Mouse (Mus musculus) megakaryocyte-erythroid progenitor cell, adult 5 weeks (primary cell): ENCODE results near the gene Sema6c. TPM values are rescaled to one million over a fixed set of nuclear protein-coding genes. Genes with fewer than 3 reads are reported as not detected.

ENCODE experiments used
- polyA plus RNA-seq: library from polyadenylated mRNA; stranded (reverse); fragments of >175 nt; gene quantifications from 2 replicates; pipeline ENCODE4 v1.2.3, GENCODE M21; 2012

Sema6c gene
- 6.5 and 7.1 TPM in 2 replicates for polyA plus RNA-seq

DNA sequence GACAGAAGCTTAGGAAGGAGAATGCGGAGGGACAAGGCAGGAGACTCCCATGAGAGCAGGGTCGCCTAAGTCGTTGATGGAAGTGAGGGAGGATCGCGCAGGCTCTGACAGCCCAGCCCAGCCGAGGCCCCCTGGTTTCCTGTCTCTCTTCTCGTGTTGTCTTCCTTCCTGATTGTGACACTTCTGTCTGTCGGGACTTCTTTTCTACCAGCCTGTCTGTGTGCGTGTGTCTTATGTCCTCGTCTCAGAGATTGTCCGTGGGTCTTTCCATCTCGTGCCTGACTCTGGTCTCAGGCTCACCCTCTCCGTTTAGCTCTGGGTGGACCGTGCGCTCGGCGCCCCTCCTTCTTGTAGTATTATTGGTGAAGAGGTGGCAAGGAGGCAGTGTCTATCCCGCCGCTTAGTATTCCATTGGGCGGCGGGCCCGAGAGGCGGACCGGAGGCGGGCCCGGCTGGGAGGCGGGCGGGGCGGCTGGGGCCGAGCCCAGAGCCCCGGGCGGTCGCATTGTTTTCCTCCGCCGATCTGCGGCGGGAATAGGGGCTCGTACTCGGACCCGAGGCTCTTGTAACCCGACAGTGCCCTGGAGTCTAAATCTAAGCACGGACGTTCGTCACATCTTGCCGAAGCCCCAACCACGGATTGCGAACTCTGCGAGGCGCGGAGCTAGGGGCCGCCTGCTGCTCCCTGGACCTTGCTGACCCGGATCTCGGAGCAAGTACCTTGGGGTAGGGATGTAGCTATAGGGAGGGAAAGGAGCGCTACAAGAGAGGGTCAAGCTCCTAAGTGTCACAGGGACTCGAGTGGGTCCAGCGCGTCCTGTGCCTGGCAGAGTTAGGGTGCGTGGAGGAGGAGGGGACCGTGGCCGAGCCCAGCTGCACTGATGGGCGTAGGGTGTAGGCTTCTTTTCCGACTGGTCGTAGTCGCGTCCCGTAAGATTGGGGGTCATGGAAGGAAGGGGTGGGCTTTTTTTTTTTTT, at the start of gene Sema6c:
Gene Sema6c (plus strand): TSS at position 471 of the 977 bp plus-strand sequence.

DNA sequence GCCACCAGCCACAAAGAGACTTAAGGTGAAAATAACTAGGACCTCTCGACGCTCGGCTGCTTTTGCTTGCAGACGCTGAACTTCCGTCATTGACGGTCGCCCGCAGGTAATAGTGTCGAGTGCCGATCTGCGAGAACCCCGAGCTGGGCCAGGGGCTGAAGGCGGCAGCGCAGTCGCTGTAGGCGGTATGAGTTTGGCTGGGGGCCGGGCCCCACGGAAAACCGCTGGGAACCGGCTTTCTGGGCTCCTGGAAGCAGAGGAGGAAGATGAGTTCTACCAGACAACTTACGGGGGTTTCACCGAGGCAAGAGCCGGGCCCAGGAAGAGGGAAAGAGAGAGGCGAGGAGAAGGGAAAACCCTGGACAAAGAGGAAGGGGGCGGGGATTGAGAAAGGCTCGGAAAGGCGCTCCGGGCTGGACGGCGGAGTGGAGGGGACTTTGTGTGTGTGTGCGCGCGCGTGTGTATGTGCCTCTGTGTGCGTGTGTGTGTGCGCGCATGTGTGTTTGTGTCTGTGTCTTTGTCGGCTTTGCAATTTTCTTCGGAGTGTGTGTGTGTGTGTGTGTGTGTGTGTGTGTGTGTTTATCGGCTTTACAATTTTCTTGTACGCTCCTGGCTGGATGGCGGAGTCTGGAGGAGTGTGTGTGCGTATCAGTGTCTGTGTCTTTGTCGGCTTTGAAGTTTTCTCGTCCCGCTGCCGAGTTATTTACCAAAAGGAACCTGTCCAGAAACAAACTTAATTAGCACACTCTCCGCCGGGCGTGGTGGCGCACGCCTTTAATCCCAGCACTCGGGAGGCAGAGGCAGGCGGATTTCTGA, 49.1 kb upstream of the Sema6c start, which contains the start of gene Vps72:
Gene Vps72 (plus strand): TSS at position 112 of the 816 bp plus-strand sequence.

DNA sequence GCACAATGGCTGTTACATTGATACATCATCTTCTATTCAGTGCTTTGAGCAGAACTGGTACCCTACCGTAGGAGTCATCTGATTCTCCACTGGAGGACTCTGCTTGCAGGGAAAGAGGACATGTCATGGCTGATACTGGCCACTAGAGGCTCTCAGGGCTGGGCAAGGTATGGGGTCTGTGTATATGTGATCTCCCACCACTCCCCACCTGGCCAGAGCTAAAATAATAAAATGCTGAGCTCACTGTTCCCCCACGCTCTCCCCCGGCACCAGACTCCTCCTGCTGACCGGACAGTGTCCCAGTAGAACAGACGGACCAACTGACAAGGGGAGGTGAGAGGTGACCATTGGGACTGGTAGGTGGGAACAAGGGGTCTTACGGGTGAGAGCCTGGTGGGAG, 36.0 kb upstream of the Sema6c start, which contains the start of gene Tmod4:
Gene Tmod4 (plus strand): TSS at position 231 of the 400 bp plus-strand sequence.

GRCm38 (mm10) chr3:95133680-95134101, 26.6 kb upstream of the Sema6c start, which contains the start of the genes Scnm1 and Lysmd1:
Gene Scnm1 (minus strand): TSS chr3:95134011.
Gene Lysmd1 (plus strand): TSS chr3:95134088.

GRCm38 (mm10) chr3:95141952-95142616, 18.2 kb upstream of the Sema6c start, which contains the start of gene Tnfaip8l2:
Gene Tnfaip8l2 (minus strand): TSS chr3:95142360.

DNA sequence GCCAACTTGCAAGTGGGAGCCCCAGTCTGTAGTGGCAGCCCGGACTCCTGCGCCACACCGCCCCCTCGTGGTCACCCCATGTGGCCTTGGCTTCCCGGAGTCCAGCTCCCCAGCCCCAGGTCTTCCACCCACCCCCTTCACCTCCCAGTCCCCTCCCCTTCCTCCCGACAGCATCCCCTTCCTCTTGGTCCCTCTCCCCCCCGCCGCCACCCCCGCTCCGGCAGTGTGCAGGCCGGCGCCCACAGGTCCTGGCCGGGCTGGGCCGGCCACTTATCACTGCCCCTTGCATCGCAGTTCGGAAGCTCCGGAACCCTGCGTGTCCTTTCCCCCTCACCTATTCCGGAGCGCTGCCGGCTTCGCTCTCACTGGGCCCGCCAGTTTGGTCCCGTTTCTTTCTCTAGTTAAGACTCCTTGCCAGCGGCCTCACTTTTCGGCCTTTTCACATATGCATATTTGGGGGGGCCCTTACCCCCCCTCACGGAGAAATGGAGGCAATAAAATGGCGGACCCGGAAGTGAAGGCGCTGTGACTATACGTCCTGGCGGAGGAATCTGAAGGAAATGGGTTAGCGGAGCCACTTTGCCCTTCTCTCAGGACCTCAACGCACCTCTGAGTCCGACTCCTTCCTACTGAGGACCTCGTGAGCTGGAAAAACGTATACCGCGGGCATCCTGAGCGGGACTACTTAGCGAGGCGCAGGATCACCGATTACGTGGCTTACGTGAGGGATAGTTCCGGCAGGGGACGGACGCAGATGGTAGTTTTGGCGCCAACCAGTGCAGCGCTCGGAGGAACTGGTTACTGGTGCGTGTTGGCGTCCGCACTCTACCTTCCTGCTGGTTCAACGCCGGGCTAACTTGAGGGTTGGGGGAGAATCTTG, 57.2 kb downstream of the Sema6c start, which contains the start of gene Gabpb2:
Gene Gabpb2 (minus strand): TSS at position 662 of the 880 bp plus-strand sequence.

Other genes with a start within 250 kb of the Sema6c start
- gene Selenbp1, start 227.4 kb upstream of the Sema6c start, polyA plus RNA-seq = 19.5 and 20.8 TPM in 2 replicates
- gene Rfx5, start 206.4 kb upstream of the Sema6c start, polyA plus RNA-seq = 15.7 and 16.9 TPM in 2 replicates
- 7.3 and 7.5 TPM in 2 replicates for gene Pi4kb, start 185.7 kb upstream of the Sema6c start, polyA plus RNA-seq
- gene Zfp687, start 145.0 kb upstream of the Sema6c start, polyA plus RNA-seq = 34.9 and 36.5 TPM in 2 replicates
- gene Psmd4, start 117.8 kb upstream of the Sema6c start, polyA plus RNA-seq = 95.3 and 114 TPM in 2 replicates
- 15.0 and 24.5 TPM in 2 replicates for gene Pip5k1a, start 53.5 kb upstream of the Sema6c start, polyA plus RNA-seq
- gene Vps72, start 49.4 kb upstream of the Sema6c start, polyA plus RNA-seq = 224 and 237 TPM in 2 replicates
- not detected in 2 replicates for gene Tmod4, start 36.0 kb upstream of the Sema6c start, polyA plus RNA-seq
- gene Scnm1, start 26.4 kb upstream of the Sema6c start, polyA plus RNA-seq = 6.1 and 9.0 TPM in 2 replicates
- gene Lysmd1, start 26.4 kb upstream of the Sema6c start, polyA plus RNA-seq = 3.8 and 4.7 TPM in 2 replicates
- 10.5 and 16.0 TPM in 2 replicates for gene Tnfaip8l2, start 18.1 kb upstream of the Sema6c start, polyA plus RNA-seq
- gene Gabpb2, start 57.5 kb downstream of the Sema6c start, polyA plus RNA-seq = 2.2 and 2.7 TPM in 2 replicates
- gene Cdc42se1, start 68.3 kb downstream of the Sema6c start, polyA plus RNA-seq = 138 and 173 TPM in 2 replicates
- gene Mllt11, start 71.7 kb downstream of the Sema6c start, polyA plus RNA-seq = 3.4 and 4.4 TPM in 2 replicates
- gene Gm128, start 81.1 kb downstream of the Sema6c start, polyA plus RNA-seq = 3.4 TPM in 2 replicates
- 0.34 TPM in 1 of 2 replicates, not detected in the other for gene Bnipl, start 90.7 kb downstream of the Sema6c start, polyA plus RNA-seq
- gene Mindy1, start 120.9 kb downstream of the Sema6c start, polyA plus RNA-seq = 118 and 120 TPM in 2 replicates
- 2.8 and 3.0 TPM in 2 replicates for gene Prune1, start 121.6 kb downstream of the Sema6c start, polyA plus RNA-seq
- 2.0 and 2.2 TPM in 2 replicates for gene Anxa9, start 146.7 kb downstream of the Sema6c start, polyA plus RNA-seq
- 352 and 417 TPM in 2 replicates for gene Cers2, start 154.3 kb downstream of the Sema6c start, polyA plus RNA-seq
- gene Setdb1, start 196.7 kb downstream of the Sema6c start, polyA plus RNA-seq = 12.8 and 14.9 TPM in 2 replicates
- not detected in 2 replicates for gene 4930558C23Rik, start 242.4 kb downstream of the Sema6c start, polyA plus RNA-seq